Mouse (Mus musculus) limb, embryonic 14.5 days (tissue): Measurements from ENCODE around the gene Cdh4. TPM values are rescaled to one million over a fixed set of nuclear protein-coding genes. Genes with fewer than 3 reads are reported as not detected.

Experiments
- ATAC-seq: fragments of 200-750 bp; cut with Nextera tagmentation; 2 replicates; pipeline ENCODE4 v1.8.0; 2017; ENCODE audit warnings: low read depth, moderate number of reproducible peaks, moderate TSS enrichment; ENCODE audit not compliant: low FRiP score
- DNase-seq: peaks from one replicate; pipeline ENCODE4 v3.0.0-alpha.2; 2015; ENCODE audit warnings: low spot score
- H3K27ac ChIP-seq: fragments of 300-500 bp; sonication (generic); replicated peaks from 2 replicates; pipeline ENCODE4 v1.5.1; 2014; ENCODE audit warnings: low read depth, mild to moderate bottlenecking, low read length, moderate library complexity, mixed read lengths
- H3K27me3 ChIP-seq: fragments of 300-500 bp; sonication (generic); 2 replicates; pipeline ENCODE4 v1.6.1; 2014; ENCODE audit warnings: low read length, mixed read lengths; ENCODE audit not compliant: control insufficient read depth, insufficient read depth
- H3K36me3 ChIP-seq: fragments of 300-500 bp; sonication (generic); 2 replicates; pipeline ENCODE4 v1.6.1; 2014; ENCODE audit warnings: mild to moderate bottlenecking, low read length, moderate library complexity, mixed read lengths; ENCODE audit not compliant: control insufficient read depth, insufficient read depth
- H3K4me1 ChIP-seq: fragments of 300-500 bp; sonication (generic); 2 replicates; pipeline ENCODE4 v1.6.1; 2014; ENCODE audit warnings: antibody characterized with exemption, low read length, mixed read lengths; ENCODE audit not compliant: control insufficient read depth, insufficient read depth
- H3K4me2 ChIP-seq: fragments of 300-500 bp; sonication (generic); replicated peaks from 2 replicates; pipeline ENCODE4 v1.6.1; 2014; ENCODE audit warnings: low read depth, mild to moderate bottlenecking, low read length, moderate library complexity; ENCODE audit not compliant: severe bottlenecking
- H3K4me3 ChIP-seq: fragments of 300-500 bp; sonication (generic); replicated peaks from 2 replicates; pipeline ENCODE4 v1.5.1; 2014; ENCODE audit warnings: low read length
- H3K9ac ChIP-seq: fragments of 300-500 bp; sonication (generic); 2 replicates; pipeline ENCODE4 v1.6.1; 2014; ENCODE audit warnings: mild to moderate bottlenecking, low read depth, low read length, moderate library complexity; ENCODE audit not compliant: severe bottlenecking
- H3K9me3 ChIP-seq: fragments of 300-500 bp; sonication (generic); 2 replicates; pipeline ENCODE4 v1.6.1; 2016; ENCODE audit warnings: low read length; ENCODE audit not compliant: control insufficient read depth
- POLR2A ChIP-seq: fragments of 200-500 bp; IDR thresholded peaks from 2 replicates; pipeline ENCODE4 v1.8.0; 2012; ENCODE audit warnings: inconsistent platforms, mild to moderate bottlenecking, moderate library complexity, borderline replicate concordance; ENCODE audit not compliant: insufficient read depth, insufficient read length; ENCODE audit errors: extremely low read depth
- WGBS: fragments of 180-500 bp; shearing (Covaris S2); extraction: QIAGEN DNeasy Blood & Tissue Kit; methylation state at CpG from one replicate; pipeline ENCODE4 v1.1.7; 2014; 5-methylcytosine and 5-hydroxymethylcytosine counted together
- polyA plus RNA-seq, 2 experiments: library from polyadenylated mRNA; depleted of rRNA in 1 of 2; stranded (reverse) in 1 of 2; unstranded in 1 of 2; fragments of >200 nt; fragmentation: Nextera tagmentation in 1 of 2; extraction: Ambion mirVana in 1 of 2; gene quantifications; 2 replicates each; pipeline versions ENCODE4 v1.2.1 to v1.2.3; 2012 to 2014

Cdh4 gene
- polyA plus RNA-seq, 2 experiments = 7.5 to 9.0 TPM

- ATAC-seq (no peak), DNase-seq (no peak)
- 61% methylated on average over 17 of the region's 17 CpGs for WGBS
- Histone ChIP-seq H3K9ac (no peak overlapping the region), H3K4me3 (no peak overlapping the region), H3K4me2 (no peak overlapping the region), H3K9me3 (no peaks in the 10 kb centered on the region), H3K36me3 (no peaks in the 10 kb centered on the region), H3K27me3 (no peaks in the 10 kb centered on the region), H3K27ac (no peak overlapping the region), H3K4me1 (no peaks in the 10 kb centered on the region)
- TF ChIP-seq POLR2A = no peak
Measured at GRCm38 (mm10) chr2:179623643-179624473, 181.6 kb downstream of the Cdh4 start.

- Histone ChIP-seq H3K27me3 (no peaks in the 10 kb centered on the region), H3K27ac (no peak overlapping the region), H3K9ac (no peak overlapping the region), H3K4me3 (no peak overlapping the region), H3K36me3 (no peaks in the 10 kb centered on the region), H3K4me2 (no peak overlapping the region), H3K4me1 (no peaks in the 10 kb centered on the region), H3K9me3 (no peaks in the 10 kb centered on the region)
- ATAC-seq = no peak
- DNase-seq = no peak
- WGBS = 77% methylated on average over 2 of the region's 2 CpGs
- no peak for TF ChIP-seq POLR2A
Measured at GRCm38 (mm10) chr2:179627563-179627962, 185.3 kb downstream of the Cdh4 start.

GRCm38 (mm10) chr2:179630720-179631119, 188.5 kb downstream of the Cdh4 start:
- no peak for TF ChIP-seq POLR2A
- H3K4me3 ChIP-seq = no peak overlapping the region
- ATAC-seq (no peak), DNase-seq (no peak)
- 25% methylated on average over 10 of the region's 10 CpGs for WGBS
- H3K9me3 ChIP-seq = no peaks in the 10 kb centered on the region
- H3K36me3 ChIP-seq = no peaks in the 10 kb centered on the region
- H3K27me3 ChIP-seq = no peaks in the 10 kb centered on the region
- H3K27ac ChIP-seq = no peak overlapping the region
- no peak overlapping the region for H3K4me2 ChIP-seq
- no peaks in the 10 kb centered on the region for H3K4me1 ChIP-seq
- H3K9ac ChIP-seq = no peak overlapping the region

- 90% methylated on average over 15 of the region's 15 CpGs for WGBS
- no peak overlapping the region for H3K4me3 ChIP-seq
- no peaks in the 10 kb centered on the region for H3K9me3 ChIP-seq
- DNase-seq (no peak), ATAC-seq (no peak)
- no peak overlapping the region for H3K4me2 ChIP-seq
- H3K27me3 ChIP-seq = no peaks in the 10 kb centered on the region
- no peak overlapping the region for H3K27ac ChIP-seq
- no peak for TF ChIP-seq POLR2A
- H3K36me3 ChIP-seq = no peaks in the 10 kb centered on the region
- no peaks in the 10 kb centered on the region for H3K4me1 ChIP-seq
- no peak overlapping the region for H3K9ac ChIP-seq
Measured at GRCm38 (mm10) chr2:179640576-179641301, 198.5 kb downstream of the Cdh4 start.

- DNase-seq (no peak), ATAC-seq (no peak)
- Histone ChIP-seq H3K36me3 (no peaks in the 10 kb centered on the region), H3K9ac (no peak overlapping the region), H3K27me3 (no peaks in the 10 kb centered on the region), H3K9me3 (no peaks in the 10 kb centered on the region), H3K4me2 (no peak overlapping the region), H3K4me3 (no peak overlapping the region), H3K27ac (no peak overlapping the region), H3K4me1 (no peaks in the 10 kb centered on the region)
- WGBS = 82% methylated on average over 20 of the region's 20 CpGs
- TF ChIP-seq POLR2A = no peak
Measured at GRCm38 (mm10) chr2:179648573-179649263, 206.5 kb downstream of the Cdh4 start.
